Mouse (Mus musculus): ENCODE data around the gene Mrpl43.
A peak's percentile ranks its signal among the peaks of the same experiment; 100 is the strongest.

Mrpl43 gene

GRCm38 (mm10) chr19:45028746-45029145, 22.5 kb upstream of the Mrpl43 start:
- DNase-seq: no peak

GRCm38 (mm10) chr19:45027848-45028247, 21.6 kb upstream of the Mrpl43 start:
- no peak for DNase-seq

- no peak for DNase-seq
Observed at GRCm38 (mm10) chr19:45026958-45027670, 20.9 kb upstream of the Mrpl43 start.

- DNase-seq: no peak
Observed at GRCm38 (mm10) chr19:45025937-45026568, 19.8 kb upstream of the Mrpl43 start.

- no peak for DNase-seq
Observed at GRCm38 (mm10) chr19:45024775-45025174, 18.5 kb upstream of the Mrpl43 start.

- DNase-seq: no peak
Observed at GRCm38 (mm10) chr19:45023993-45024392, 17.8 kb upstream of the Mrpl43 start.

- DNase-seq: no peak
Observed at GRCm38 (mm10) chr19:45021362-45021761, 15.1 kb upstream of the Mrpl43 start.

- peak; percentile 58 for DNase-seq
Observed at GRCm38 (mm10) chr19:45020348-45020747, 14.1 kb upstream of the Mrpl43 start.

GRCm38 (mm10) chr19:45018351-45018831, 12.1 kb upstream of the Mrpl43 start:
- no peak for DNase-seq

GRCm38 (mm10) chr19:45017909-45018308, 11.7 kb upstream of the Mrpl43 start:
- DNase-seq: peak; percentile 89

GRCm38 (mm10) chr19:45017216-45017771, 11.1 kb upstream of the Mrpl43 start:
- DNase-seq: peak; percentile 85

- DNase-seq: peak; percentile 88
Observed at GRCm38 (mm10) chr19:45016341-45017215, 10.3 kb upstream of the Mrpl43 start.

- peak; percentile 69 for DNase-seq
Observed at GRCm38 (mm10) chr19:45015518-45016281, 9.5 kb upstream of the Mrpl43 start.

GRCm38 (mm10) chr19:45014981-45015402, 8.8 kb upstream of the Mrpl43 start:
- DNase-seq: peak; percentile 91

- peak; percentile 57 for DNase-seq
Observed at GRCm38 (mm10) chr19:45014335-45014971, 8.2 kb upstream of the Mrpl43 start, which contains the start of gene Lzts2. TSS of gene Lzts2 (plus strand) at chr19:45014414.

GRCm38 (mm10) chr19:45013581-45014225, 7.5 kb upstream of the Mrpl43 start:
- DNase-seq: no peak

GRCm38 (mm10) chr19:45012636-45013035, 6.4 kb upstream of the Mrpl43 start:
- DNase-seq: no peak

- DNase-seq: no peak
Observed at GRCm38 (mm10) chr19:45012219-45012618, 6.0 kb upstream of the Mrpl43 start.

GRCm38 (mm10) chr19:45010646-45011045, 4.4 kb upstream of the Mrpl43 start:
- no peak for DNase-seq

GRCm38 (mm10) chr19:45007425-45008191, 1.4 kb upstream of the Mrpl43 start:
- peak; percentile 82 for DNase-seq
